In the genomic region with DNA sequence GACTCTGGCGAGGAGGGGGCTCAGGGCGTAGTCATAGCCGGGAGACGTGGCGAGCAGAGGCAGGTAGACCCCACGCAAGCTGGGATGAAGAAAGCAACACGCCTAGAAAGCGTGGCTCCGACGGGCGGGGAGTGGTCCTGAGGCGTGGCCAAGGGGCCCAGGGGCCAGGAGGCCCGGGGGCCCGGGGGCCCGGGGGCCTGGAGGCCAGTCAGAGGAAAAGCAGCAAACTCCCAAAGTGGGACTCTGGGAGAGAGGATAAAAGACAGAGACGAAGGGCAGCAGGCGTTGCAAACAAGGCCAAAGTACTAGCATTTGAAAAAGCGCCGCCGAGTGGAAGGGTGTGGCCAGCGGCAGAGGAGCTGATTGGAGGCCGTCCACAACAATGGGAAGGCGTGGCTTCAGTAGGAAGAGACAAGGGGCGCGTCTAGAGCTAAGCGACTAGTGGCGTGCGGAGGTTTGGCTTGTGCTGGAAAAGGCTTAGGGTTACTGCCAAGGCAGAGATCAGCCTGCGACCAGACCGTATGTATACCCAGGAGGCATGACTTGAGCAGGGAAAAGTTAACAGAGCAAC, we compare ENCODE assay signal across 8 mouse cellular contexts. TPM values are rescaled to one million over a fixed set of nuclear protein-coding genes. Genes with fewer than 3 reads are reported as not detected.
DNase-seq lines count a peak whose midpoint lies in the region; ATAC-seq and TF ChIP-seq lines count a peak whose summit lies in the region.

No protein-coding gene starts in this region.

- TF ChIP-seq CTCF in intestine, postnatal 0 days (IDR thresholded peaks at IDR 0.05; ENCODE audit: low read depth), result peak; percentile 36; the same call in 1 of the 2 replicates
- TF ChIP-seq CTCF in midbrain, postnatal 0 days (IDR thresholded peaks at IDR 0.05), result peak; percentile 38; the same call in 1 of the 2 replicates

- H3K9me3 ChIP-seq in embryonic facial prominence, embryonic 10.5 days, result no peaks in the 10 kb centered on the region
- H3K9me3 ChIP-seq in intestine, postnatal 0 days (ENCODE audit: control insufficient read depth), result no peaks in the 10 kb centered on the region
- H3K9me3 ChIP-seq in limb, embryonic 15.5 days, result no peaks in the 10 kb centered on the region
- H3K9me3 ChIP-seq in midbrain, postnatal 0 days (ENCODE audit: low read length), result no peaks in the 10 kb centered on the region
- H3K9me3 ChIP-seq in stomach, embryonic 14.5 days (ENCODE audit: control insufficient read depth, low read depth, low read length), result no peaks in the 10 kb centered on the region

- peak overlapping the region; percentile 92 for H3K27ac ChIP-seq in embryonic facial prominence, embryonic 10.5 days (replicated peaks)
- H3K27ac ChIP-seq in intestine, postnatal 0 days (ENCODE audit: low read depth, low read length), result peak overlapping the region; percentile 91
- peak overlapping the region; percentile 95 for H3K27ac ChIP-seq in limb, embryonic 15.5 days
- peak overlapping the region; percentile 80 for H3K27ac ChIP-seq in midbrain, postnatal 0 days (ENCODE audit: low read depth, low read length)
- peak overlapping the region; percentile 96 for H3K27ac ChIP-seq in stomach, embryonic 14.5 days (ENCODE audit: low read length)

- peak; percentile 66 to 73 for DNase-seq in right cerebral cortex, adult 2 months (ENCODE audit: low spot score in 2 of 2)
- DNase-seq in right cerebral cortex, postnatal 25 days, result no peak
- DNase-seq in embryonic facial prominence, embryonic 10.5 days (ENCODE audit: low spot score), result peak; percentile 88
- DNase-seq in midbrain, postnatal 0 days (ENCODE audit: low spot score), result peak; percentile 93

- under 1% methylated on average over 30 of the region's 30 CpGs for WGBS in embryonic facial prominence, embryonic 10.5 days
- under 1% methylated on average over 30 of the region's 30 CpGs for WGBS in intestine, postnatal 0 days
- under 1% methylated on average over 30 of the region's 30 CpGs for WGBS in limb, embryonic 15.5 days
- WGBS in midbrain, postnatal 0 days, result under 1% methylated on average over 30 of the region's 30 CpGs
- WGBS in stomach, embryonic 14.5 days, result under 1% methylated on average over 30 of the region's 30 CpGs

- peaks cover 37% of the 10 kb centered on the region for H3K36me3 ChIP-seq in embryonic facial prominence, embryonic 10.5 days (replicated peaks)
- H3K36me3 ChIP-seq in intestine, postnatal 0 days (ENCODE audit: control insufficient read depth, insufficient read depth), result peaks cover 23% of the 10 kb centered on the region
- H3K36me3 ChIP-seq in limb, embryonic 15.5 days, result peaks cover 38% of the 10 kb centered on the region
- peaks cover 19% of the 10 kb centered on the region for H3K36me3 ChIP-seq in midbrain, postnatal 0 days (ENCODE audit: insufficient read depth, low read length)
- H3K36me3 ChIP-seq in stomach, embryonic 14.5 days (ENCODE audit: control insufficient read depth, insufficient read depth, low read length), result peaks cover 16% of the 10 kb centered on the region

- peak overlapping the region; percentile 97 for H3K4me2 ChIP-seq in intestine, postnatal 0 days (replicated peaks; ENCODE audit: low read depth)
- peak overlapping the region; percentile 94 for H3K4me2 ChIP-seq in limb, embryonic 15.5 days
- peak overlapping the region; percentile 97 for H3K4me2 ChIP-seq in midbrain, postnatal 0 days (ENCODE audit: low read depth, low read length, poor library complexity, severe bottlenecking)
- peak overlapping the region; percentile 100 for H3K4me2 ChIP-seq in stomach, embryonic 14.5 days (replicated peaks; ENCODE audit: low read depth, low read length)

- peak overlapping the region; percentile 93 for H3K4me3 ChIP-seq in embryonic facial prominence, embryonic 10.5 days
- H3K4me3 ChIP-seq in intestine, postnatal 0 days (ENCODE audit: low read depth, low read length), result peak overlapping the region; percentile 96
- peak overlapping the region; percentile 84 for H3K4me3 ChIP-seq in limb, embryonic 15.5 days
- peak overlapping the region; percentile 64 for H3K4me3 ChIP-seq in midbrain, postnatal 0 days (ENCODE audit: low read depth, low read length)
- H3K4me3 ChIP-seq in stomach, embryonic 14.5 days (ENCODE audit: low read depth, low read length), result peak overlapping the region; percentile 90

- peak overlapping the region; percentile 87 for H3K9ac ChIP-seq in intestine, postnatal 0 days (ENCODE audit: low read depth, low read length)
- H3K9ac ChIP-seq in limb, embryonic 15.5 days, result peak overlapping the region; percentile 81
- peak overlapping the region; percentile 74 for H3K9ac ChIP-seq in midbrain, postnatal 0 days (replicated peaks; ENCODE audit: low read length, poor library complexity, severe bottlenecking)
- peak overlapping the region; percentile 77 for H3K9ac ChIP-seq in stomach, embryonic 14.5 days (replicated peaks; ENCODE audit: low read depth, low read length)

- peaks cover 26% of the 10 kb centered on the region for H3K4me1 ChIP-seq in embryonic facial prominence, embryonic 10.5 days
- no peaks in the 10 kb centered on the region for H3K4me1 ChIP-seq in intestine, postnatal 0 days (replicated peaks; ENCODE audit: control insufficient read depth, insufficient read depth, low read length)
- peaks cover 33% of the 10 kb centered on the region for H3K4me1 ChIP-seq in limb, embryonic 15.5 days
- H3K4me1 ChIP-seq in midbrain, postnatal 0 days (ENCODE audit: insufficient read depth, low read length), result peaks cover 9% of the 10 kb centered on the region; the same call in 1 of the 2 replicates
- H3K4me1 ChIP-seq in stomach, embryonic 14.5 days (ENCODE audit: control insufficient read depth, insufficient read depth, low read length), result peaks cover 4% of the 10 kb centered on the region; the same call in 1 of the 2 replicates

- no peaks in the 10 kb centered on the region for H3K27me3 ChIP-seq in embryonic facial prominence, embryonic 10.5 days (replicated peaks; ENCODE audit: low read depth, poor library complexity, severe bottlenecking)
- H3K27me3 ChIP-seq in intestine, postnatal 0 days (replicated peaks; ENCODE audit: control insufficient read depth, insufficient read depth, low read length), result no peaks in the 10 kb centered on the region
- no peaks in the 10 kb centered on the region for H3K27me3 ChIP-seq in limb, embryonic 15.5 days
- no peaks in the 10 kb centered on the region for H3K27me3 ChIP-seq in midbrain, postnatal 0 days (ENCODE audit: insufficient read depth, low read length)
- no peaks in the 10 kb centered on the region for H3K27me3 ChIP-seq in stomach, embryonic 14.5 days (ENCODE audit: control insufficient read depth, insufficient read depth, low read length)

- peak; percentile 66 for ATAC-seq in granulocyte monocyte progenitor cell, adult 5-6 weeks (replicated peaks; ENCODE audit: poor library complexity, severe bottlenecking)
- peak; percentile 87 for ATAC-seq in intestine, postnatal 0 days
- ATAC-seq in limb, embryonic 15.5 days (ENCODE audit: insufficient number of reproducible peaks, low FRiP score, low TSS enrichment, low read depth), result peak; percentile 72
- ATAC-seq in midbrain, postnatal 0 days (ENCODE audit: low FRiP score), result peak; percentile 74
- peak; percentile 81 for ATAC-seq in stomach, embryonic 14.5 days (ENCODE audit: insufficient number of reproducible peaks, insufficient read depth, low FRiP score, low read depth)

RNA-seq across cellular contexts. Expression of gene Ubl5, which starts 0.3 kb away (rescaled TPM):
- 356 and 365 TPM in 2 replicates for polyA plus RNA-seq in embryonic facial prominence, embryonic 10.5 days (2016; fragmentation: Nextera tagmentation; extraction: Ambion mirVana)
- total RNA-seq in granulocyte monocyte progenitor cell, adult 5-6 weeks (2014; fragmentation: Nextera tagmentation), result 459 and 544 TPM in 2 replicates
- total RNA-seq in granulocyte monocyte progenitor cell, adult 5-6 weeks (2017), result 101 and 107 TPM in 2 replicates
- 557 and 578 TPM in 2 replicates for polyA plus RNA-seq in intestine, postnatal 0 days (2015; fragmentation: Nextera tagmentation; extraction: Ambion mirVana)
- polyA plus RNA-seq in limb, embryonic 15.5 days (2015; fragmentation: Nextera tagmentation; extraction: Ambion mirVana), result 332 and 370 TPM in 2 replicates
- 213 and 253 TPM in 2 replicates for total RNA-seq in midbrain, postnatal 0 days (2014; rRNA removed)
- polyA plus RNA-seq in midbrain, postnatal 0 days (2015; fragmentation: Nextera tagmentation; extraction: Ambion mirVana), result 498 and 531 TPM in 2 replicates
- polyA plus RNA-seq in stomach, embryonic 14.5 days (2014; fragmentation: Nextera tagmentation; extraction: Ambion mirVana), result 362 and 386 TPM in 2 replicates

RNA-seq across cellular contexts. Expression of gene Fbxl12, which starts 1.6 kb away (rescaled TPM):
- polyA plus RNA-seq in embryonic facial prominence, embryonic 10.5 days (2016; fragmentation: Nextera tagmentation; extraction: Ambion mirVana), result 18.7 and 18.9 TPM in 2 replicates
- 18.2 and 28.0 TPM in 2 replicates for total RNA-seq in granulocyte monocyte progenitor cell, adult 5-6 weeks (2014; fragmentation: Nextera tagmentation)
- total RNA-seq in granulocyte monocyte progenitor cell, adult 5-6 weeks (2017), result 3.7 and 6.3 TPM in 2 replicates
- polyA plus RNA-seq in intestine, postnatal 0 days (2015; fragmentation: Nextera tagmentation; extraction: Ambion mirVana), result 7.4 and 7.6 TPM in 2 replicates
- polyA plus RNA-seq in limb, embryonic 15.5 days (2015; fragmentation: Nextera tagmentation; extraction: Ambion mirVana), result 19.2 and 20.0 TPM in 2 replicates
- 17.6 and 25.3 TPM in 2 replicates for total RNA-seq in midbrain, postnatal 0 days (2014; rRNA removed)
- 12.9 and 13.6 TPM in 2 replicates for polyA plus RNA-seq in midbrain, postnatal 0 days (2015; fragmentation: Nextera tagmentation; extraction: Ambion mirVana)
- 12.2 and 13.5 TPM in 2 replicates for polyA plus RNA-seq in stomach, embryonic 14.5 days (2014; fragmentation: Nextera tagmentation; extraction: Ambion mirVana)

RNA-seq across cellular contexts. Expression of gene Pin1, which starts 8.9 kb away (rescaled TPM):
- polyA plus RNA-seq in embryonic facial prominence, embryonic 10.5 days (2016; fragmentation: Nextera tagmentation; extraction: Ambion mirVana), result 82.2 and 87.9 TPM in 2 replicates
- total RNA-seq in granulocyte monocyte progenitor cell, adult 5-6 weeks (2014; fragmentation: Nextera tagmentation), result 14.8 and 22.5 TPM in 2 replicates
- total RNA-seq in granulocyte monocyte progenitor cell, adult 5-6 weeks (2017), result 16.1 and 22.4 TPM in 2 replicates
- 27.1 and 27.2 TPM in 2 replicates for polyA plus RNA-seq in intestine, postnatal 0 days (2015; fragmentation: Nextera tagmentation; extraction: Ambion mirVana)
- polyA plus RNA-seq in limb, embryonic 15.5 days (2015; fragmentation: Nextera tagmentation; extraction: Ambion mirVana), result 43.7 and 46.7 TPM in 2 replicates
- total RNA-seq in midbrain, postnatal 0 days (2014; rRNA removed), result 31.9 and 32.0 TPM in 2 replicates
- 60.3 and 67.1 TPM in 2 replicates for polyA plus RNA-seq in midbrain, postnatal 0 days (2015; fragmentation: Nextera tagmentation; extraction: Ambion mirVana)
- 45.7 and 46.5 TPM in 2 replicates for polyA plus RNA-seq in stomach, embryonic 14.5 days (2014; fragmentation: Nextera tagmentation; extraction: Ambion mirVana)
